Mouse (Mus musculus): ENCODE results near the gene BC004004. TPM values are rescaled to one million over a fixed set of nuclear protein-coding genes. Genes with fewer than 3 reads are reported as not detected.
"Not testable (repeated sequence)": the region's sequence is repeated elsewhere in the genome, so short reads cannot be mapped to it uniquely, and the experiment has no call there.

BC004004 gene
- polyA plus RNA-seq, 1 experiment: 175 TPM

GRCm38 (mm10) chr17:29299282-29299681 is 30.7 kb downstream of the BC004004 start:
- DNase-seq (ENCODE audit: low read depth): no peak

GRCm38 (mm10) chr17:29300926-29301325 is 32.3 kb downstream of the BC004004 start:
- DNase-seq (ENCODE audit: low read depth): no peak

- DNase-seq (ENCODE audit: low read depth): no peak
These were observed 32.8 kb downstream of the BC004004 start for GRCm38 (mm10) chr17:29301421-29301820.

- DNase-seq (ENCODE audit: low read depth): no peak
These were observed 33.6 kb downstream of the BC004004 start for GRCm38 (mm10) chr17:29302149-29302548.

GRCm38 (mm10) chr17:29303087-29303486 is 34.5 kb downstream of the BC004004 start:
- DNase-seq (ENCODE audit: low read depth): no peak

GRCm38 (mm10) chr17:29303856-29304255 is 35.3 kb downstream of the BC004004 start:
- DNase-seq (ENCODE audit: low read depth): no peak

GRCm38 (mm10) chr17:29304376-29305057 is 35.9 kb downstream of the BC004004 start:
- DNase-seq (ENCODE audit: low read depth): no peak

- no peak for DNase-seq (ENCODE audit: low read depth)
These were observed 36.6 kb downstream of the BC004004 start for GRCm38 (mm10) chr17:29305058-29305806.

GRCm38 (mm10) chr17:29305871-29306270 is 37.3 kb downstream of the BC004004 start:
- DNase-seq (ENCODE audit: low read depth): no peak

GRCm38 (mm10) chr17:29310056-29310623 is 41.6 kb downstream of the BC004004 start:
- DNase-seq (ENCODE audit: low read depth): no peak

GRCm38 (mm10) chr17:29311602-29312001 is 43.0 kb downstream of the BC004004 start:
- no peak for DNase-seq (ENCODE audit: low read depth)

GRCm38 (mm10) chr17:29312082-29312481 is 43.5 kb downstream of the BC004004 start:
- DNase-seq (ENCODE audit: low read depth): no peak

GRCm38 (mm10) chr17:29313300-29313699 is 44.7 kb downstream of the BC004004 start:
- no peak for DNase-seq (ENCODE audit: low read depth)

GRCm38 (mm10) chr17:29315672-29316465 is 47.3 kb downstream of the BC004004 start:
- no peak for DNase-seq (ENCODE audit: low read depth)

- no peak for DNase-seq (ENCODE audit: low read depth)
These were observed 48.3 kb downstream of the BC004004 start for GRCm38 (mm10) chr17:29316891-29317290.

GRCm38 (mm10) chr17:29317380-29317779 is 48.8 kb downstream of the BC004004 start, which contains the start of gene Pi16:
Pi16 (plus strand) TSS chr17:29317680.
- DNase-seq (ENCODE audit: low read depth): not testable (repeated sequence)

GRCm38 (mm10) chr17:29318731-29319250 is 50.2 kb downstream of the BC004004 start:
- no peak for DNase-seq (ENCODE audit: low read depth)

- no peak for DNase-seq (ENCODE audit: low read depth)
These were observed 50.9 kb downstream of the BC004004 start for GRCm38 (mm10) chr17:29319476-29319875.

GRCm38 (mm10) chr17:29319881-29320639 is 51.5 kb downstream of the BC004004 start:
- no peak for DNase-seq (ENCODE audit: low read depth)

GRCm38 (mm10) chr17:29321765-29322602 is 53.4 kb downstream of the BC004004 start:
- no peak for DNase-seq (ENCODE audit: low read depth)
